ENCODE assay signal across 8 mouse cellular contexts in the genomic region with DNA sequence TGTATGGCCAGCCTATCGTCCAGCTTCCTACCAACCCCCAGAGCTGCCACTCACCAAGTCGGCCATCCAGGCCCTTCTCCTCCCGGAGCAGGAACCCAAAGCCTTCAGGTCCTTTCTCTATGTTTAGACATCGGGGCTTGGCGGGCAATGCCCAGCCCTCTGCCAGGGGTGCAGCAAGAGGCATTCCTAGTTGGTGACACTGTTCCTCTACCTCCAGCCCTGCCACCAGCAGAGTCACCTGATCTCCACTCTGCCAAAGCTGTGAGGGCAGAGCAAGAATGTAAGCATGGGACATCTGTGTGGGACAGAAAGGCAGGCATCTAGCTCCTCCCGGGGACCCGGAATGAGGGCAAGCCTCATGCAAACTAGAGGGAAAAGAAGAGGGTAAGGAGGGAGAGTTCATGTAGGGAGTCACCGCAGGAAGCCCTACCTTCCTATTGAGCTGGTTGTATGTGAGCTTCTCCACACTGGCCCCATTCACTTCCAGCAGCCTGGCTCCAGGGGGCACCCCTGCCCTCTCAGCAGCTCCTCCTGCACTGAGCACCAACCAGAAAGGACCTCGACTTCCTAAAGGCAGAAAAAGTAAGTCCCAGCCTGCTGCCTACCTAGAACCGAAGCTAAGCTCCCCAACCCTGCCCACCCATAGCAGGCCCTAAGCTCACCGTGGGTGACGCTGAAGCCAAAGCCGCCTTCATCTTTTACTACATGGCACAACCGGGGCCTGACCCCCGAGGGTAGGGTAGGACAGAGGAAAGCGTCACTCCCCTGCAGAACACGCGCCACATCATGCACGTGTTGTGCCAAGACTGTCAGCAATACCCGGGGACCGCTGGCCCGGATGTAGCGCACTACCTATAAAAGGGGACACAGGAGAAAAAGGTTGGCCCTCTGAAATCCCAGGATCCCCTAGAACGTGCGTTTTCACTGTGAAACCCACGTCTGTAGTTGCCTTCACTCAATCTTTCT. TPM values are rescaled to one million over a fixed set of nuclear protein-coding genes. Genes with fewer than 3 reads are reported as not detected.
DNase-seq lines count a peak whose midpoint lies in the region; ATAC-seq lines count a peak whose summit lies in the region.

No protein-coding gene starts in this region.

- no peaks in the 10 kb centered on the region for H3K27me3 ChIP-seq in hindbrain, embryonic 15.5 days

- peaks cover 24% of the 10 kb centered on the region for H3K4me1 ChIP-seq in hindbrain, embryonic 15.5 days (replicated peaks)

- H3K27ac ChIP-seq in hindbrain, embryonic 15.5 days (replicated peaks): no peak overlapping the region

- 50% methylated on average over 26 of the region's 26 CpGs for WGBS in hindbrain, embryonic 15.5 days

- H3K36me3 ChIP-seq in hindbrain, embryonic 15.5 days: no peaks in the 10 kb centered on the region

- peak; percentile 66; the same call in 1 of the 2 replicates for ATAC-seq in hindbrain, embryonic 15.5 days (ENCODE audit: low FRiP score, low read depth)
- ATAC-seq in megakaryocyte, adult 5-6 weeks (ENCODE audit: poor library complexity, severe bottlenecking): peak; percentile 95
- no peak for ATAC-seq in inflammation-experienced regulatory T-cells, adult 6 months

- no peak overlapping the region for H3K4me2 ChIP-seq in hindbrain, embryonic 15.5 days

- DNase-seq in Muller cell, postnatal 12 days (ENCODE audit: inconsistent ontology term): peak; percentile 64
- peak; percentile 53 to 69 for DNase-seq in cerebellum, postnatal 10 days
- DNase-seq in gastrocnemius, adult 18-20 months (ENCODE audit: low spot score): peak; percentile 67
- DNase-seq in left cerebral cortex, adult 18-20 months (ENCODE audit: low spot score in 2 of 2): peak; percentile 60 to 72
- peak; percentile 71 to 81 for DNase-seq in right cerebral cortex, postnatal 10 days (ENCODE audit: low spot score in 2 of 2)

- H3K4me3 ChIP-seq in hindbrain, embryonic 15.5 days: no peak overlapping the region

- H3K9ac ChIP-seq in hindbrain, embryonic 15.5 days: no peak overlapping the region

- no peaks in the 10 kb centered on the region for H3K9me3 ChIP-seq in hindbrain, embryonic 15.5 days

RNA-seq across cellular contexts. Expression of gene Pdzd3, which starts 1.8 kb away (rescaled TPM):
- total RNA-seq in gastrocnemius, adult 18-20 months (2021): 1 to 10 TPM; 1.1 to 1.4 TPM
- 0.39 and 0.87 TPM in 2 replicates for polyA plus RNA-seq in hindbrain, embryonic 15.5 days (2015; fragmentation: Nextera tagmentation; extraction: Ambion mirVana)
- total RNA-seq in left cerebral cortex, adult 18-20 months (2021): under 1 TPM; 0.75 to 0.81 TPM
- total RNA-seq in megakaryocyte, adult 5-6 weeks (2015): 0.07 and 0.34 TPM in 2 replicates
- not detected in 2 replicates for total RNA-seq in megakaryocyte, adult 5-6 weeks (2017)
- under 1 TPM in 1 of 3 experiments, not detected in 2; 0.15 TPM for polyA plus RNA-seq in inflammation-experienced regulatory T-cells, adult 6 months (2017; shearing (Covaris generic))

RNA-seq across cellular contexts. Expression of gene Ccdc153, which starts 9.0 kb away (rescaled TPM):
- not detected for total RNA-seq in gastrocnemius, adult 18-20 months (2021)
- polyA plus RNA-seq in hindbrain, embryonic 15.5 days (2015; fragmentation: Nextera tagmentation; extraction: Ambion mirVana): not detected in 2 replicates
- 1 to 10 TPM in 1 of 2 experiments, not detected in 1; 1.8 TPM for total RNA-seq in left cerebral cortex, adult 18-20 months (2021)
- not detected in 2 replicates for total RNA-seq in megakaryocyte, adult 5-6 weeks (2015)
- total RNA-seq in megakaryocyte, adult 5-6 weeks (2017): not detected in 2 replicates
- not detected for polyA plus RNA-seq in inflammation-experienced regulatory T-cells, adult 6 months (2017; shearing (Covaris generic))

RNA-seq across cellular contexts. Expression of gene Cbl, which starts 15.6 kb away (rescaled TPM):
- 1 to 10 TPM; 7.1 to 7.5 TPM for total RNA-seq in gastrocnemius, adult 18-20 months (2021)
- polyA plus RNA-seq in hindbrain, embryonic 15.5 days (2015; fragmentation: Nextera tagmentation; extraction: Ambion mirVana): 20.3 and 22.5 TPM in 2 replicates
- 10 to 100 TPM; 51.1 to 56.3 TPM for total RNA-seq in left cerebral cortex, adult 18-20 months (2021)
- total RNA-seq in megakaryocyte, adult 5-6 weeks (2015): 179 and 180 TPM in 2 replicates
- total RNA-seq in megakaryocyte, adult 5-6 weeks (2017): 45.3 and 70.2 TPM in 2 replicates
- 10 to 100 TPM; 17.9 to 31.2 (median 19.8) TPM for polyA plus RNA-seq in inflammation-experienced regulatory T-cells, adult 6 months (2017; shearing (Covaris generic))

RNA-seq across cellular contexts. Expression of gene Nlrx1, which starts 18.9 kb away (rescaled TPM):
- total RNA-seq in gastrocnemius, adult 18-20 months (2021): 10 to 100 TPM; 21.7 to 21.8 TPM
- polyA plus RNA-seq in hindbrain, embryonic 15.5 days (2015; fragmentation: Nextera tagmentation; extraction: Ambion mirVana): 4.1 and 5.9 TPM in 2 replicates
- 10 to 100 TPM in 1 of 2 experiments, 1 to 10 TPM in 1; 9.0 to 10.4 TPM for total RNA-seq in left cerebral cortex, adult 18-20 months (2021)
- 9.5 and 13.1 TPM in 2 replicates for total RNA-seq in megakaryocyte, adult 5-6 weeks (2015)
- total RNA-seq in megakaryocyte, adult 5-6 weeks (2017): 12.1 and 12.4 TPM in 2 replicates
- 10 to 100 TPM in 1 of 3 experiments, 1 to 10 TPM in 2; 3.3 to 10.7 (median 4.1) TPM for polyA plus RNA-seq in inflammation-experienced regulatory T-cells, adult 6 months (2017; shearing (Covaris generic))

RNA-seq across cellular contexts. Expression of gene Abcg4, which starts 39.0 kb away (rescaled TPM):
- under 1 TPM; 0.32 to 0.59 TPM for total RNA-seq in gastrocnemius, adult 18-20 months (2021)
- polyA plus RNA-seq in hindbrain, embryonic 15.5 days (2015; fragmentation: Nextera tagmentation; extraction: Ambion mirVana): 28.7 and 32.1 TPM in 2 replicates
- 10 to 100 TPM; 56.0 to 63.2 TPM for total RNA-seq in left cerebral cortex, adult 18-20 months (2021)
- 1.3 and 3.9 TPM in 2 replicates for total RNA-seq in megakaryocyte, adult 5-6 weeks (2015)
- total RNA-seq in megakaryocyte, adult 5-6 weeks (2017): 1.1 and 1.7 TPM in 2 replicates
- polyA plus RNA-seq in inflammation-experienced regulatory T-cells, adult 6 months (2017; shearing (Covaris generic)): not detected

Comparison
In these comparisons a context has a peak if more than half of its experiments do, and no peak if none do; other contexts are left out.
1. RNA of gene Cbl, which starts 15.6 kb away (total RNA-seq): 45.3 to 180 TPM in megakaryocyte, adult 5-6 weeks and 51.1 to 56.3 TPM in left cerebral cortex, adult 18-20 months; 7.1 to 7.5 TPM in gastrocnemius, adult 18-20 months; every median in the first group is over 4 times any median in the second.
2. Peak in every context shown above with its lines, with median percentiles within 50 percentile points of each other: DNase-seq.